ENCODE assay signal across 10 mouse cellular contexts in the genomic region with DNA sequence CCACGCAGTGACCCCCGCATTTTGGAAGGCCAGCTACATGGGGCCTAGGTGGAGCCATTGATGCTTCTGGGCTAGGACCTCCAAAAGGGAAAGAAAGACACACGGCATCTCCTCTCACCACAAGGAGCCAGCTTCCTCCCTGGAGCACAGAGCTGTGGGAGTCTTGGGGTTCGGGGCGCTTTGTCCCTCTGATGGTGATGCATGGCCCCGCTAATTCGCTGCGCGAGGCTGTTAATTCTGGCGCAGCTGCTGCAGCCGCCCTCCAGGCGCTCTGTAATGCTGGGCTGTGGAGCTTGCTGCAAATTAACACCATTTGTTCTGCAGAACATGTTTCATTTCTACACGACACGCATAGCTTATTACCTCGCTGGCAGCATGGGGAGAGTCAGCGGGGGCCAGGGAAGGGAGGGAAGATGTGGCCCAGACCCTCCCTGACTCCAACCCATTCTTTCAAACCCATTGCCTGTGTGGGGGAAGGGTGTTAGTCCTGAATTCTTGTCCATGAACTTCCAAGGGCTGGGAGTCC. TPM values are rescaled to one million over a fixed set of nuclear protein-coding genes. Genes with fewer than 3 reads are reported as not detected.
A peak's percentile ranks its signal among the peaks of the same experiment; 100 is the strongest.
DNase-seq lines count a peak whose midpoint lies in the region; ATAC-seq lines count a peak whose summit lies in the region.
"Had no signal": no experiment of that assay in that cellular context is flagged by ENCODE, and none has a peak within 500 bp of the region (broad histone marks: within the 10 kb centered on the region; RNA-seq: fewer than 3 reads in every experiment).

No protein-coding gene starts in this region.

- peak overlapping the region; percentile 25; the same call in 1 of the 2 replicates for H3K4me3 ChIP-seq in embryonic facial prominence, embryonic 10.5 days
- H3K4me3 ChIP-seq in forebrain, embryonic 13.5 days = 0 out of 2 replicates have a peak overlapping the region, but pooled peaks have one; percentile 6
- H3K4me3 ChIP-seq in limb, embryonic 12.5 days (replicated peaks) = 0 out of 2 replicates have a peak overlapping the region, but pooled peaks have one; percentile 5
- no peak overlapping the region; the same call in 1 of the 2 replicates for H3K4me3 ChIP-seq in neural tube, embryonic 13.5 days
- H3K4me3 ChIP-seq: megakaryocyte, embryonic 14.5 days had no signal

- H3K27ac ChIP-seq in embryonic facial prominence, embryonic 10.5 days (replicated peaks) = 0 out of 2 replicates have a peak overlapping the region, but pooled peaks have one; percentile 5
- peak overlapping the region; percentile 99 for H3K27ac ChIP-seq in forebrain, embryonic 13.5 days
- peak overlapping the region; percentile 78 for H3K27ac ChIP-seq in limb, embryonic 12.5 days
- H3K27ac ChIP-seq in neural tube, embryonic 13.5 days (replicated peaks) = peak overlapping the region; percentile 99
- H3K27ac ChIP-seq: kidney, postnatal 0 days had no signal

- peak overlapping the region; percentile 53 for H3K4me2 ChIP-seq in forebrain, embryonic 13.5 days
- H3K4me2 ChIP-seq in limb, embryonic 12.5 days = peak overlapping the region; percentile 46
- peak overlapping the region; percentile 45 for H3K4me2 ChIP-seq in neural tube, embryonic 13.5 days
- H3K4me2 ChIP-seq: heart, embryonic 11.5 days had no signal

- H3K27me3 ChIP-seq in embryonic facial prominence, embryonic 10.5 days (replicated peaks; ENCODE audit: low read depth, poor library complexity, severe bottlenecking) = peaks cover 82% of the 10 kb centered on the region
- H3K27me3 ChIP-seq in forebrain, embryonic 13.5 days = peaks cover 6% of the 10 kb centered on the region; the same call in 1 of the 2 replicates
- H3K27me3 ChIP-seq in limb, embryonic 12.5 days = peaks cover 83% of the 10 kb centered on the region
- H3K27me3 ChIP-seq in neural tube, embryonic 13.5 days = 0 out of 2 replicates have a peak, but pooled peaks cover under 1% of the 10 kb centered on the region

- peak; percentile 74 for ATAC-seq in forebrain, embryonic 13.5 days
- peak; percentile 45; the same call in 1 of the 2 replicates for ATAC-seq in limb, embryonic 12.5 days (ENCODE audit: insufficient number of reproducible peaks, insufficient read depth, low FRiP score, low TSS enrichment, low read depth)
- ATAC-seq in neural tube, embryonic 13.5 days (ENCODE audit: low read depth) = peak; percentile 78
- no peak for ATAC-seq in granulocyte monocyte progenitor cell, adult 5-6 weeks (replicated peaks; ENCODE audit: poor library complexity, severe bottlenecking)

- peak; percentile 21 for DNase-seq in embryonic facial prominence, embryonic 10.5 days (ENCODE audit: low spot score)
- DNase-seq in lung, adult 18-20 months = no peak
- DNase-seq in frontal cortex, postnatal 25 days (ENCODE audit: low spot score in 2 of 2) = no peak

- no peaks in the 10 kb centered on the region for H3K9me3 ChIP-seq in embryonic facial prominence, embryonic 10.5 days
- H3K9me3 ChIP-seq in forebrain, embryonic 13.5 days (replicated peaks) = no peaks in the 10 kb centered on the region
- H3K9me3 ChIP-seq in limb, embryonic 12.5 days = no peaks in the 10 kb centered on the region
- H3K9me3 ChIP-seq in neural tube, embryonic 13.5 days = no peaks in the 10 kb centered on the region

- H3K4me1 ChIP-seq in embryonic facial prominence, embryonic 10.5 days = peaks cover 44% of the 10 kb centered on the region
- peaks cover 97% of the 10 kb centered on the region for H3K4me1 ChIP-seq in forebrain, embryonic 13.5 days
- peaks cover 41% of the 10 kb centered on the region for H3K4me1 ChIP-seq in limb, embryonic 12.5 days (replicated peaks)
- H3K4me1 ChIP-seq in neural tube, embryonic 13.5 days (replicated peaks) = peaks cover 98% of the 10 kb centered on the region

- H3K9ac ChIP-seq in forebrain, embryonic 13.5 days = peak overlapping the region; percentile 58
- H3K9ac ChIP-seq in limb, embryonic 12.5 days (replicated peaks) = no peak overlapping the region; the same call in 1 of the 2 replicates
- H3K9ac ChIP-seq in neural tube, embryonic 13.5 days = peak overlapping the region; percentile 64

- H3K36me3 ChIP-seq in embryonic facial prominence, embryonic 10.5 days (replicated peaks) = no peaks in the 10 kb centered on the region
- H3K36me3 ChIP-seq in forebrain, embryonic 13.5 days (ENCODE audit: poor library complexity, severe bottlenecking) = no peaks in the 10 kb centered on the region
- H3K36me3 ChIP-seq in limb, embryonic 12.5 days = no peaks in the 10 kb centered on the region
- H3K36me3 ChIP-seq in neural tube, embryonic 13.5 days = no peaks in the 10 kb centered on the region

- WGBS in embryonic facial prominence, embryonic 10.5 days = 12% methylated on average over 16 of the region's 16 CpGs
- 4% methylated on average over 16 of the region's 16 CpGs for WGBS in forebrain, embryonic 13.5 days
- 5% methylated on average over 16 of the region's 16 CpGs for WGBS in limb, embryonic 12.5 days
- WGBS in neural tube, embryonic 13.5 days = 6% methylated on average over 16 of the region's 16 CpGs

RNA-seq across cellular contexts. Expression of a gene that starts 29.5 kb away (rescaled TPM):
- polyA plus RNA-seq in embryonic facial prominence, embryonic 10.5 days (2016; fragmentation: Nextera tagmentation; extraction: Ambion mirVana) = 15.9 and 16.4 TPM in 2 replicates
- polyA plus RNA-seq in forebrain, embryonic 13.5 days (2015; fragmentation: Nextera tagmentation; extraction: Ambion mirVana) = 15.4 and 17.4 TPM in 2 replicates
- polyA plus RNA-seq in limb, embryonic 12.5 days (2016; fragmentation: Nextera tagmentation; extraction: Ambion mirVana) = 19.3 and 19.7 TPM in 2 replicates
- polyA plus RNA-seq in neural tube, embryonic 13.5 days (2015; fragmentation: Nextera tagmentation; extraction: Ambion mirVana) = 15.6 and 17.1 TPM in 2 replicates
- 5.0 and 20.5 TPM in 2 replicates for total RNA-seq in granulocyte monocyte progenitor cell, adult 5-6 weeks (2014; fragmentation: Nextera tagmentation)
- total RNA-seq in granulocyte monocyte progenitor cell, adult 5-6 weeks (2017) = 8.1 and 12.0 TPM in 2 replicates

RNA-seq across cellular contexts. Expression of a gene that starts 46.9 kb away (rescaled TPM):
- 1.7 and 2.3 TPM in 2 replicates for polyA plus RNA-seq in embryonic facial prominence, embryonic 10.5 days (2016; fragmentation: Nextera tagmentation; extraction: Ambion mirVana)
- 12.4 and 13.9 TPM in 2 replicates for polyA plus RNA-seq in forebrain, embryonic 13.5 days (2015; fragmentation: Nextera tagmentation; extraction: Ambion mirVana)
- 2.8 and 3.3 TPM in 2 replicates for polyA plus RNA-seq in limb, embryonic 12.5 days (2016; fragmentation: Nextera tagmentation; extraction: Ambion mirVana)
- polyA plus RNA-seq in neural tube, embryonic 13.5 days (2015; fragmentation: Nextera tagmentation; extraction: Ambion mirVana) = 21.2 and 22.2 TPM in 2 replicates
- 35.4 and 37.7 TPM in 2 replicates for total RNA-seq in granulocyte monocyte progenitor cell, adult 5-6 weeks (2014; fragmentation: Nextera tagmentation)
- 8.3 and 16.0 TPM in 2 replicates for total RNA-seq in granulocyte monocyte progenitor cell, adult 5-6 weeks (2017)

Comparison
In these comparisons a context has a peak if more than half of its experiments do, and no peak if none do; other contexts are left out.
1. H3K27ac ChIP-seq: peak in every context shown above with its lines; median percentile 99 in forebrain, embryonic 13.5 days; 99 in neural tube, embryonic 13.5 days; 78 in limb, embryonic 12.5 days; 5 in embryonic facial prominence, embryonic 10.5 days.